Mouse (Mus musculus): ENCODE measurements around the gene Trip6.

- TF ChIP-seq CTCF (IDR thresholded peaks at IDR 0.05; ENCODE audit: low read depth, low read length) (no peak), POLR2A (IDR thresholded peaks at IDR 0.05; ENCODE audit: insufficient read depth, low read length) (no peak), EP300 (IDR thresholded peaks at IDR 0.05; ENCODE audit: insufficient read depth, low read depth, low read length) (no peak)
Measured at GRCm38 (mm10) chr5:137263897-137264720, 50.1 kb downstream of the Trip6 start.
